8 mouse cellular contexts compared by ENCODE assay signal in the genomic region with DNA sequence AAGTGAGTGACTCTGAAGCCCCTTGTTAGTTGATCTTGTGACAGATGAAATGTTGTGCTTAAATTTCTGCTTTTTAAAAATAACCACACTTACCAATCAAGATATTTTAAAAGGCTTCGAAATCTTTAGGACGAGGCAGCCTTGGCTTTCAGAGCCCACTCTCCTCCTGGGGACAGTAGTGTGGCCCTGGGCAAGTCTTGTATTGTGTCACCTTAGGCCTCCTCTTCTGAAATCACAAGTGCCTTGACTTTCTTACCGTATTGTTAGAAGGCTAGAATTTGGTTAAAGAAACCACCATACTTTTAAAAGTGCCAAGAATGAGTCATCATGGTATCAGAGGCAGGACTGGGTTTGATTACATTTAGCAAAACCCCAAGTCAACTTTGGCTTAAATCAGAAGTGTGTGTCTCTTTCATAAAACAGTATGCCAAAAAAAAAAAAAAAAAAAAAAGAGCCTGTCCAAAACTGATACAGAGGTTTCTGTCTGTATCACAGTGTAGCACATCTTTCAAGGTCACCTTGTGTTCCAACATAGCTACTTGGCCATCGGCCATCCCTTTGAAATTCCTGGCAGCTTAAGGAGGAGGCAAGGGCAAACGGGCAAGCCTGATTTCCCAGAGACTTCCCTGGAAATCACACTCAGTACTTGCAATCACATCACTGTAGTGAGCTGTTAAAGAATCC.
DNase-seq lines count a peak whose midpoint lies in the region; ATAC-seq and TF ChIP-seq lines count a peak whose summit lies in the region.

No protein-coding gene starts in this region.

- no peak overlapping the region for H3K4me2 ChIP-seq in CH12.LX (ENCODE audit: insufficient read depth, low read depth, poor library complexity, severe bottlenecking)
- no peak overlapping the region for H3K4me2 ChIP-seq in midbrain, embryonic 13.5 days (replicated peaks)

- TF ChIP-seq POLR2A in CH12.LX (IDR thresholded peaks at IDR 0.05; ENCODE audit: low read depth, low read length) = no peak

- H3K79me2 ChIP-seq in CH12.LX (replicated peaks; ENCODE audit: control insufficient read depth, extremely low read depth, insufficient read depth, poor library complexity, severe bottlenecking) = no peaks in the 10 kb centered on the region

- no peaks in the 10 kb centered on the region for H3K9me3 ChIP-seq in CH12.LX (replicated peaks; ENCODE audit: low read length)
- H3K9me3 ChIP-seq in midbrain, embryonic 13.5 days = no peaks in the 10 kb centered on the region

- no peak overlapping the region for H3K4me3 ChIP-seq in CH12.LX (replicated peaks in 1 of 3; ENCODE audit: low read depth in 2 of 3, low read length in 2 of 3, poor library complexity in 1 of 3)
- no peak overlapping the region for H3K4me3 ChIP-seq in midbrain, embryonic 13.5 days (replicated peaks)

- H3K27me3 ChIP-seq in CH12.LX (replicated peaks) = no peaks in the 10 kb centered on the region
- no peaks in the 10 kb centered on the region for H3K27me3 ChIP-seq in midbrain, embryonic 13.5 days

- no peak for ATAC-seq in cerebellum, adult (ENCODE audit: insufficient number of reproducible peaks, low FRiP score, low TSS enrichment)
- no peak for ATAC-seq in CD4-positive, CD25-positive, alpha-beta regulatory T cell, adult 4 months
- ATAC-seq in midbrain, embryonic 13.5 days = no peak

- 82% methylated on average over 5 of the region's 5 CpGs for WGBS in midbrain, embryonic 13.5 days

- peak; percentile 74 to 83 for DNase-seq in cerebellum, postnatal 10 days
- peak; percentile 20 for DNase-seq in CH12.LX (ENCODE audit: extremely low read depth)
- peak; percentile 74 for DNase-seq in heart, adult 8-10 months (ENCODE audit: low spot score)
- peak; percentile 86 for DNase-seq in kidney, postnatal 36 days
- no peak for DNase-seq in MN1 (ENCODE audit: low spot score)

- H3K4me1 ChIP-seq in CH12.LX (ENCODE audit: control insufficient read depth in 1 of 2, insufficient read depth in 2 of 2) = peaks cover 2 to 8% of the 10 kb centered on the region in 2 experiments; a peak in 3 of 4 replicates
- peaks cover 19% of the 10 kb centered on the region for H3K4me1 ChIP-seq in midbrain, embryonic 13.5 days (replicated peaks)

- dilution Hi-C loops in CH12.LX (cut with MboI; ENCODE audit: extremely low pct_ligation_motif_present, extremely low pct_unique_long_range_greater_than_20kb, low sequenced_read_pairs) = no loop called here

- no peak overlapping the region for H3K27ac ChIP-seq in CH12.LX (ENCODE audit: insufficient read depth, low read depth)
- no peak overlapping the region for H3K27ac ChIP-seq in midbrain, embryonic 13.5 days

- no peak overlapping the region for H3K9ac ChIP-seq in CH12.LX (ENCODE audit: insufficient read depth, low read depth)
- no peak overlapping the region for H3K9ac ChIP-seq in midbrain, embryonic 13.5 days (replicated peaks)

- peaks cover 16 to 40% of the 10 kb centered on the region in 2 experiments for H3K36me3 ChIP-seq in CH12.LX (replicated peaks in 1 of 2; ENCODE audit: control insufficient read depth in 1 of 2, insufficient read depth in 1 of 2, low read length in 1 of 2)
- peaks cover 28% of the 10 kb centered on the region for H3K36me3 ChIP-seq in midbrain, embryonic 13.5 days

- no peak for TF ChIP-seq CTCF in CH12.LX (conservative IDR thresholded peaks at IDR 0.05 in 1 of 2, IDR thresholded peaks at IDR 0.05 in 1 of 2; ENCODE audit: low read depth in 2 of 2, low read length in 2 of 2)

- in situ Hi-C loops in CH12.LX (cut with MboI; ENCODE audit: low pct_ligation_motif_present, low pct_unique_long_range_greater_than_20kb, low sequenced_read_pairs) = no loop called here

- no peak for TF ChIP-seq EP300 in CH12.LX (IDR thresholded peaks at IDR 0.05; ENCODE audit: low read length)

- no peak for TF ChIP-seq RAD21 in CH12.LX (IDR thresholded peaks at IDR 0.05; ENCODE audit: low read depth, low read length)

TF ChIP-seq in CH12.LX, 34 proteins besides CTCF, POLR2A, EP300 and RAD21:
- 0 out of 2 replicates have a peak, but pooled peaks have one; percentile 29 for TF ChIP-seq JUND (conservative IDR thresholded peaks at IDR 0.05; ENCODE audit: low read depth, low read length)
- TF ChIP-seq NELFE (IDR thresholded peaks at IDR 0.05; ENCODE audit: low read depth, low read length) = no peak
- no peak for TF ChIP-seq POLR2AphosphoS2 (IDR thresholded peaks at IDR 0.05; ENCODE audit: low read depth, low read length)
- no peak for TF ChIP-seq SIN3A (IDR thresholded peaks at IDR 0.05; ENCODE audit: low read length)
- TF ChIP-seq E2F4 (IDR thresholded peaks at IDR 0.05; ENCODE audit: insufficient replicate concordance, low read depth, low read length) = no peak
- TF ChIP-seq MAFK (IDR thresholded peaks at IDR 0.05; ENCODE audit: insufficient replicate concordance, low read length) = no peak
- TF ChIP-seq IRF4 (IDR thresholded peaks at IDR 0.05; ENCODE audit: low read depth, low read length) = peak; percentile 33; the same call in 1 of the 2 replicates
- no peak for TF ChIP-seq TCF12 (IDR thresholded peaks at IDR 0.05; ENCODE audit: low read depth, low read length)
- TF ChIP-seq HCFC1 (IDR thresholded peaks at IDR 0.05; ENCODE audit: low read depth, low read length) = no peak
- no peak for TF ChIP-seq NRF1 (IDR thresholded peaks at IDR 0.05; ENCODE audit: low read depth, low read length)
- TF ChIP-seq SMC3 (IDR thresholded peaks at IDR 0.05; ENCODE audit: low read depth, low read length) = no peak
- TF ChIP-seq RCOR1 (conservative IDR thresholded peaks at IDR 0.05; ENCODE audit: low read depth, low read length) = 0 out of 2 replicates have a peak, but pooled peaks have one; percentile 41
- TF ChIP-seq MYC (IDR thresholded peaks at IDR 0.05; ENCODE audit: low read depth, low read length) = no peak
- TF ChIP-seq TBP (conservative IDR thresholded peaks at IDR 0.05; ENCODE audit: low read depth, low read length) = no peak
- no peak for TF ChIP-seq ZMIZ1 (IDR thresholded peaks at IDR 0.05; ENCODE audit: low read depth, low read length)
- TF ChIP-seq ZNF384 (IDR thresholded peaks at IDR 0.05; ENCODE audit: low read depth, low read length) = peak; percentile 75
- TF ChIP-seq MXI1 (IDR thresholded peaks at IDR 0.05; ENCODE audit: low read depth, low read length) = no peak
- no peak for TF ChIP-seq ETS1 (conservative IDR thresholded peaks at IDR 0.05; ENCODE audit: low read depth, low read length)
- no peak for TF ChIP-seq MAZ (IDR thresholded peaks at IDR 0.05; ENCODE audit: low read depth, low read length)
- TF ChIP-seq GABPA (IDR thresholded peaks at IDR 0.05; ENCODE audit: insufficient replicate concordance, low read depth, low read length) = no peak
- no peak for TF ChIP-seq PAX5 (IDR thresholded peaks at IDR 0.05; ENCODE audit: low read length)
- TF ChIP-seq MAX (IDR thresholded peaks at IDR 0.05; ENCODE audit: low read length) = no peak
- no peak for TF ChIP-seq KAT2A (IDR thresholded peaks at IDR 0.05; ENCODE audit: insufficient replicate concordance, low read length)
- TF ChIP-seq JUN (IDR thresholded peaks at IDR 0.05; ENCODE audit: insufficient read depth, low read depth, low read length) = no peak
- TF ChIP-seq CHD2 (IDR thresholded peaks at IDR 0.05; ENCODE audit: low read length) = no peak
